Mouse (Mus musculus): ENCODE results near the gene Ctsd.
"Not testable (repeated sequence)": the region's sequence is repeated elsewhere in the genome, so short reads cannot be mapped to it uniquely, and the experiment has no call there.

The Ctsd gene

GRCm38 (mm10) chr7:142387419-142388148 lies at the start of gene Ctsd:
Gene Ctsd (minus strand): TSS chr7:142388038.
- DNase-seq (ENCODE audit: low spot score in 2 of 2), result peak; percentile 88 to 90

DNA sequence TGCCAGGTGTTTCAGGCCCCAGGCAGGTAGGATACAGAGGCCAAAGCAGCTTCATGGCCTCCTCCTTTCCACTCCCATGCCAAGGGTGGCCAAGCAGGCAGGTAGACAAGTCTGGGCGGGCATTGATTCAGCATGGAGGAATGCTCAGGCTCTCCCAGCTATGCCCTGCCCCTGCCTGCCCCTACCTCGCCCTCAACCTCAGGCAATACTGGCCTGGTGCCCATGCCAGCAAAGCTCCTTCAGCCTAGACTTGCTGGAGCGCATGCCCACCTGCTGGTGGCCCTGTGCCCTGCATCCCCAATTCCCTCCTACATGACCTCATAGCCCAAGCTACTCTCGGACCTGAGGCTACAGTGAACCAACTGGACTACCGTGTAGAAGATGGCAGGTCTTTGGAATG lies 49.5 kb upstream of the Ctsd start:
- DNase-seq (ENCODE audit: low spot score in 2 of 2), result no peak

DNA sequence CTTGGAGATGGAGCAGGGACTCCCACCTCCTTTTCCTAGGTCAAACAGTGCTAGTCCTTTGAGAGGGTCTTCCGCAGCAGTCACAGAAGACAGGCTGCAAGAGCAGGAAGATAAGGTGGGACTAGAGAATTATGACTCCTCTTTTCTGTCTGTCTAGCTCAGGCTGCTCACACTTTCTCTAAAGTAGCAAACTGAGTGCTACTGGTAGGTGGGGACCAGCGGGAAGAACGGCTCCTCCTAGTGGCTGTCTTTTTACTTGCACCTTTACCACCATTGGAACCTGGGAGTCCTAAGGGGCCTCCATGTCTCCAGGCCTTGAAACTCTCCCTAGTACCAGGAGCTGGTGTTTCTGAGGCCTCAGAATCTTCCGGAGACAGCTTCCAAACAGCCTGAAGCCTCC lies 47.7 kb upstream of the Ctsd start:
- DNase-seq (ENCODE audit: low spot score in 2 of 2), result peak; percentile 66 to 81

GRCm38 (mm10) chr7:142434137-142434865 lies 46.5 kb upstream of the Ctsd start, which contains the start of gene Syt8:
Gene Syt8 (plus strand): TSS chr7:142434850.
- DNase-seq (ENCODE audit: low spot score in 2 of 2), result no peak

DNA sequence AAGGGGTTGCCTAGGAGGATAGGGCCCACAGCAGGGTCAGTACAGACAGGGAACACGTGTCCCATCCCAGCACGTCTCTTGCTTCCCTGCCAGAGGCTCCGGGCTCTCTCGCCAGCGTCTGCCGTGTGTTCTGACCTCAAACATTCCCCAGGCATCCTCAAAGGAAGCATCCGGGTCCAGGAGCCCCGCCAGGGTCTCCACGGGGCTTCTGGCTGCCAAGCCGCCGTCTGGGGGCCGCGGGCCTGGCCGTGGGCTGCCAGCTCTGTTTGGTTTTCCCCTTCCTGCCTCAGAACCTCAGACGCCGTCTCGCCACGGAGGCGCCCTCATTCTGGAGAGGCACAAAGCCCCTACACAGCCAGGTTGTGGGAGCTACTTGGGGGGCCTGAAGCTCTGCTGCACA lies 45.8 kb upstream of the Ctsd start:
- DNase-seq (ENCODE audit: low spot score in 2 of 2), result peak in 1 of 2 experiments; percentile 41

- DNase-seq (ENCODE audit: low spot score in 2 of 2), result no peak
These were observed 43.3 kb upstream of the Ctsd start for GRCm38 (mm10) chr7:142431106-142431505.

- no peak for DNase-seq (ENCODE audit: low spot score in 2 of 2)
These were observed 42.4 kb upstream of the Ctsd start for GRCm38 (mm10) chr7:142430160-142430678.

DNA sequence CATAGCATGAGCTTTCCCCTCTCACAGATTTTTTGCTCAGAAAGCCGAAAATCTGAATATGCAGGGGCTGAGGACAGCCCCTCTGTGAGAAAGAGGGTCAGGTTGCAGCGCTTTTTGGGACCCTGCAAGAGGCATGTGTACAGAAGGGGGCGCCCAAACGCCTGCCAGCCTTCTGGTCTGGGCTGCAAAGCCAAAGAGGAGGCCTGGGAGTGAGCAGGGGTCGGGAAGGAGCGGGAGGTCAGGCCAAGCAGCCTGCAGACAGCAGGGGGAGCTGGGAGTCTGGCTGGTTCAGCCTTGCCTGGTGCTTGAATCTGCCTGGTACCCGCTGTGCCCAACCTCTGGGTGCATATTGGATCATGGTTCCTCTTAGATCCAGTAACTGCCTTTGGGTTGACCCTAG lies 40.4 kb upstream of the Ctsd start:
- DNase-seq (ENCODE audit: low spot score in 2 of 2), result peak; percentile 39 to 68

GRCm38 (mm10) chr7:142425641-142426213 lies 37.9 kb upstream of the Ctsd start:
- no peak for DNase-seq (ENCODE audit: low spot score in 2 of 2)

DNA sequence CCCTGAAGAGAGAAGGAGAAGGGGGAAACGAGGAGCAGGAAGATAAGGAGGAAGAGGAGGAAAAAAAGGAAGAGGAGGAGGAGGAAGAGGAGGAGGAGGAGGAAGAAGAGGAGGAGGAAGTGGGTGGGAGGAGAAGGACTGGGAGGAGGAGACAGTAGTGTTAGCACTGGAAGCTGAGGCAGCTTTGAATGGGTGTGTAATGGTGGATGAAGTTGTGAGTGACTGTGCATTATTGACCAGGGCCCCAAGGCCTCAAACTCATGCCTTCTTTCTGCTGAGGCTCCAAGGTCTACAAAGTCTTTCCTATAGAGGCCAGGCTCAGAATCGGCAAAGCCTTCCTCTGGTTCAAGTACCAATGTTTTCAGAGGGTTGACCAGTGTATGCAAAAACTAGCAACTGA lies 34.0 kb upstream of the Ctsd start:
- no peak for DNase-seq (ENCODE audit: low spot score in 2 of 2)

DNA sequence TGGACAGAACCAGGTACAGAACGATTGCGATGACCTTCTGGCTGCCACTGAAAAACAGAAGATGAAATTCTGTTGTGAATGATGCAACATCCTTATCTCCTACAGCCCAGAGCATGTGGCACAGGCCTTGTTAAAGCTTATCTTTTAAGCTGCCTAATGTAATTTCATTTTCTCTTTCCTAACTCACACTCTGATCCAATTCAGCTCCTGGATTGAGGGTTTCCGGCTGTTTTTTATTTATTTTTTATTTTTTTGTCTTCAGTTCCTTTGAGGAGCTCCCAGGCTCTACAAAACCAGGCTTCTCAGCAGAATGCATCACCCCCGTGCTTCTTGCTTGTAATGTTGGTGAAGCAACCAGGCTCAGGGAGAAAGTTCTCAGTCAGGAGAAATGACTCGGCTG lies 32.0 kb upstream of the Ctsd start:
- DNase-seq (ENCODE audit: low spot score in 2 of 2), result no peak

- no peak for DNase-seq (ENCODE audit: low spot score in 2 of 2)
These were observed 30.8 kb upstream of the Ctsd start for GRCm38 (mm10) chr7:142418679-142419078.

DNA sequence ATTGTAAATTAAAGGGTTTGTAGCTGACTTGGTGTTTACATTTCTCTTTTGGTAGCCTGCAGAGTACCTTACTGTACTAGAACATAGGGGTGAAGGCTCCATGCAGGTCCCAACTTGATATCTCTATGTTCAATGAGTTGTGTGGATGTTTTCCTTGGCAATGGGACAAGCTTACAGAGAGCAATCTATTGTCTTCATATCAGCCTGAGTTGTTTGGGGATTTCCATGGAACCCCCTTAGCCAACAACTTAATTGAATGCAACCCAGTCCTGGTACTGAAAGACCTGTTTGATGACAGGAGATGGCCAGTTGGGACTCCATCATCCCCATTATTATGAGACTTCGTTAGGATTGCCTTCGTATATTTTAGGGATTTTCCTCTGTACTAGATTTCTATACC lies 30.2 kb upstream of the Ctsd start:
- no peak for DNase-seq (ENCODE audit: low spot score in 2 of 2)

GRCm38 (mm10) chr7:142416225-142416624 lies 28.4 kb upstream of the Ctsd start:
- no peak for DNase-seq (ENCODE audit: low spot score in 2 of 2)

DNA sequence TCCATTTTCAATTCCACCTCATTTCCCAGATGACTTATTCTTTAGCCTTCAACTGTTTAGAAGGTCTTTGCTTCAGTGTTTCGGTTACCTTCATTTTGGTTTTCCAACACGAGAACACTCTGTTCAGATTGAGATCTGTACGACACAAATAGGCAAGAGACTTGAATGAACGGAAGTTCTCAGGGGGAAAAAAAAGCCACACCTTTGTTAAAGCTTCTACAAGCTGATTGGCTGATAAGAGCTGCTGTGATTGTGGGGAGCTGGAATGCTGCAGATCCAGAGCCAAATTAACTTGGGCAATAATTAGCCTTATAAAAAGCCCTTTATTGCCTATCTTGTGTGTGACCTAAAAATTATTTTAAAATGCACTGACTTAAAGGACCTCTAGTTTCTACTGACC lies 27.5 kb upstream of the Ctsd start:
- DNase-seq (ENCODE audit: low spot score in 2 of 2), result no peak

- DNase-seq (ENCODE audit: low spot score in 2 of 2), result no peak
These were observed 25.4 kb upstream of the Ctsd start for GRCm38 (mm10) chr7:142413285-142413684.

DNA sequence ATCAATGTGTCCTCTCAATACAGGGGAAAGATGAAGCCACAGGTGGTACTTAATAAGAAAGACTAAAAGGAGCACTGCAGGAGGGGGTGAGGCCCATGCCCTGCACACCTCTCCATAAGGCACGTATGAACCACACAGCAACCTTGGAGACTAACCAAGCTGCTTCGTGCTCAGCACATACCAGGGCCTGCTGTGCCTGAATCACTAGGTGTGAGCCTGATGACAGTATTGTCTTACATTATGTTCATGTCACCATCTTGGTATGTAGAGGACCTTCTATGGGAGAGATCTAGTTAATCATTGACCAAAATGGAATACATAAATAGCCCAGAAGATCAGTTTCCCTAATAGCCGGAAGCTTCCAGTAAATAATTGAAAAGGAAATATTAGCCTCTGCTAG lies 21.8 kb upstream of the Ctsd start:
- no peak for DNase-seq (ENCODE audit: low spot score in 2 of 2)

- DNase-seq (ENCODE audit: low spot score in 2 of 2), result no peak
These were observed 20.8 kb upstream of the Ctsd start for GRCm38 (mm10) chr7:142408686-142409085.

GRCm38 (mm10) chr7:142407935-142408334 lies 20.1 kb upstream of the Ctsd start:
- DNase-seq (ENCODE audit: low spot score in 2 of 2), result no peak

GRCm38 (mm10) chr7:142405134-142405533 lies 17.3 kb upstream of the Ctsd start:
- DNase-seq (ENCODE audit: low spot score in 2 of 2), result not testable (repeated sequence)

GRCm38 (mm10) chr7:142403591-142403990 lies 15.8 kb upstream of the Ctsd start:
- DNase-seq (ENCODE audit: low spot score in 2 of 2), result peak; percentile 30 to 33

GRCm38 (mm10) chr7:142400750-142401142 lies 12.9 kb upstream of the Ctsd start:
- no peak for DNase-seq (ENCODE audit: low spot score in 2 of 2)
